ENCODE assay signal across 15 mouse cellular contexts in the genomic region with DNA sequence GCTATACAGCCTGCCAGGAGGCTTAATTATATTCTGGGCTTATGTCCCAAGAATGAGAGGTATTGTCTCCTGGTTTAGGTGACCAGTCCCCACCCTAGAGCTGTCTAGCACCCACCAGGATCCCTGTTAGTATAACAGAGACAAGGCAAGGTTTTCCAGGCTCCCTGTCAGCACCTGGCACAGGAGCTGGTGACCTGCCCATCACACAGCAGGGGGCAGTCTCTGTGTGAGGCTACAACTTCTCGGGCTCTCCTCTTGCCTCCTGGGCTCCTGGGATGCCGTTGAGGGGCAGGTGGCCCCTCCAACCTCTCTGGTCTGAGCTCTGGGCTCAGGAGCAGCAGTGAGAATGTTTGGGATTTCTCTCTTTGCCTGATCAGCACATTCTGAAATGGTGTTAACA.
"Had no signal": no experiment of that assay in that cellular context is flagged by ENCODE, and none has a peak within 500 bp of the region (broad histone marks: within the 10 kb centered on the region; RNA-seq: fewer than 3 reads in every experiment).

No protein-coding gene starts in this region.

- H3K27ac ChIP-seq: kidney, postnatal 0 days; limb, embryonic 10.5 days; limb, embryonic 13.5 days; liver, embryonic 12.5 days; liver, embryonic 15.5 days; lung, embryonic 15.5 days had no signal

- H3K4me2 ChIP-seq: limb, embryonic 13.5 days; liver, embryonic 12.5 days; liver, embryonic 15.5 days; lung, embryonic 15.5 days; midbrain, embryonic 11.5 days had no signal

- H3K27me3 ChIP-seq: limb, embryonic 13.5 days; liver, embryonic 12.5 days; liver, embryonic 15.5 days; lung, embryonic 15.5 days had no signal

- H3K4me1 ChIP-seq: limb, embryonic 13.5 days; liver, embryonic 15.5 days; lung, embryonic 15.5 days had no signal

- ATAC-seq: liver, embryonic 12.5 days had no signal

- H3K4me3 ChIP-seq: limb, embryonic 10.5 days; limb, embryonic 13.5 days; liver, embryonic 12.5 days; liver, embryonic 15.5 days; lung, embryonic 15.5 days had no signal

- DNase-seq: kidney, postnatal 25 days; layer of hippocampus, adult 9-11 months; liver; lung, adult 18-20 months; lung, postnatal 14 days; lung, postnatal 4 days; midbrain, embryonic 14.5 days; thymus, postnatal 25 days had no signal

- H3K9me3 ChIP-seq: limb, embryonic 10.5 days; limb, embryonic 13.5 days; liver, embryonic 12.5 days; liver, embryonic 15.5 days; lung, embryonic 15.5 days had no signal

- H3K9ac ChIP-seq: limb, embryonic 13.5 days; liver, embryonic 12.5 days; liver, embryonic 15.5 days; lung, embryonic 15.5 days had no signal

- H3K36me3 ChIP-seq: limb, embryonic 10.5 days; limb, embryonic 13.5 days; liver, embryonic 12.5 days; liver, embryonic 15.5 days; lung, embryonic 15.5 days had no signal
